In genomic region chr4:144957186-144957585, GRCm38 (mm10) we compare ENCODE assay signal across 12 mouse cellular contexts.
DNase-seq lines count a peak whose midpoint lies in the region; ATAC-seq and TF ChIP-seq lines count a peak whose summit lies in the region.
"Had no signal": no experiment of that assay in that cellular context is flagged by ENCODE, and none has a peak within 500 bp of the region (broad histone marks: within the 10 kb centered on the region; RNA-seq: fewer than 3 reads in every experiment).

No protein-coding gene starts in this region.

- TF ChIP-seq EP300 in lung, postnatal 0 days (IDR thresholded peaks at IDR 0.05): no peak

- H3K9me3 ChIP-seq in kidney, embryonic 16.5 days (ENCODE audit: low read length): no peaks in the 10 kb centered on the region
- H3K9me3 ChIP-seq in lung, postnatal 0 days (ENCODE audit: low read length): no peaks in the 10 kb centered on the region
- H3K9me3 ChIP-seq in midbrain, embryonic 16.5 days (replicated peaks; ENCODE audit: control insufficient read depth, low read length, poor library complexity, severe bottlenecking): no peaks in the 10 kb centered on the region
- H3K9me3 ChIP-seq: embryonic facial prominence, embryonic 15.5 days; limb, embryonic 12.5 days had no signal

- ATAC-seq in kidney, embryonic 16.5 days (ENCODE audit: low FRiP score, low TSS enrichment): no peak
- ATAC-seq in lung, postnatal 0 days: peak; percentile 62
- ATAC-seq in midbrain, embryonic 16.5 days: no peak

- peak; percentile 64 for DNase-seq in gastrocnemius, adult 2 months
- DNase-seq in gastrocnemius, postnatal 10 days: no peak
- peak; percentile 97 for DNase-seq in adipocyte (ENCODE audit: low spot score)
- DNase-seq in lung, postnatal 0 days (ENCODE audit: low spot score): peak; percentile 73
- DNase-seq in right cerebral cortex, postnatal 36 days (ENCODE audit: low spot score in 2 of 2): no peak
- DNase-seq in cerebellum, postnatal 25 days: no peak
- DNase-seq: cerebellum, adult 18-20 months had no signal

- no peak overlapping the region for H3K4me3 ChIP-seq in gastrocnemius, adult 2 months
- H3K4me3 ChIP-seq in kidney, embryonic 16.5 days (ENCODE audit: low read length): no peak overlapping the region
- H3K4me3 ChIP-seq in lung, postnatal 0 days (ENCODE audit: low read depth, low read length): no peak overlapping the region
- H3K4me3 ChIP-seq in midbrain, embryonic 16.5 days (ENCODE audit: low read depth, low read length): no peak overlapping the region
- H3K4me3 ChIP-seq: embryonic facial prominence, embryonic 15.5 days; limb, embryonic 12.5 days had no signal

- no peak overlapping the region for H3K4me2 ChIP-seq in kidney, embryonic 16.5 days (replicated peaks; ENCODE audit: low read depth, low read length)
- H3K4me2 ChIP-seq in lung, postnatal 0 days (replicated peaks; ENCODE audit: low read depth, low read length): no peak overlapping the region
- H3K4me2 ChIP-seq in midbrain, embryonic 16.5 days (ENCODE audit: low read length): no peak overlapping the region
- H3K4me2 ChIP-seq: embryonic facial prominence, embryonic 15.5 days; heart, embryonic 11.5 days; limb, embryonic 12.5 days had no signal

- TF ChIP-seq CTCF in gastrocnemius, adult 2 months (IDR thresholded peaks at IDR 0.05): no peak
- TF ChIP-seq CTCF in lung, postnatal 0 days (IDR thresholded peaks at IDR 0.05): no peak

- WGBS in kidney, embryonic 16.5 days: 70% methylated on average over 4 of the region's 4 CpGs
- 40% methylated on average over 4 of the region's 4 CpGs for WGBS in lung, postnatal 0 days
- WGBS in midbrain, embryonic 16.5 days: 80% methylated on average over 4 of the region's 4 CpGs

- peak overlapping the region; percentile 68 for H3K27ac ChIP-seq in gastrocnemius, adult 2 months
- peak overlapping the region; percentile 68 for H3K27ac ChIP-seq in kidney, embryonic 16.5 days (ENCODE audit: low read length)
- H3K27ac ChIP-seq in lung, postnatal 0 days (ENCODE audit: low read length): peak overlapping the region; percentile 68; the same call in 1 of the 2 replicates
- H3K27ac ChIP-seq in midbrain, embryonic 16.5 days (ENCODE audit: low read length): no peak overlapping the region
- H3K27ac ChIP-seq: embryonic facial prominence, embryonic 15.5 days; limb, embryonic 12.5 days had no signal

- peaks cover 19% of the 10 kb centered on the region for H3K4me1 ChIP-seq in kidney, embryonic 16.5 days (ENCODE audit: insufficient read depth, low read length)
- peaks cover 8% of the 10 kb centered on the region; the same call in 1 of the 2 replicates for H3K4me1 ChIP-seq in lung, postnatal 0 days (ENCODE audit: insufficient read depth, low read depth, low read length)
- H3K4me1 ChIP-seq in midbrain, embryonic 16.5 days (ENCODE audit: control insufficient read depth, insufficient read depth, low read length): no peaks in the 10 kb centered on the region

- no peak overlapping the region for H3K9ac ChIP-seq in kidney, embryonic 16.5 days (replicated peaks; ENCODE audit: low read length)
- no peak overlapping the region for H3K9ac ChIP-seq in lung, postnatal 0 days (replicated peaks; ENCODE audit: low read depth)
- H3K9ac ChIP-seq in midbrain, embryonic 16.5 days (ENCODE audit: low read depth, low read length): no peak overlapping the region
- H3K9ac ChIP-seq: embryonic facial prominence, embryonic 15.5 days; limb, embryonic 12.5 days had no signal

- no peaks in the 10 kb centered on the region for H3K27me3 ChIP-seq in kidney, embryonic 16.5 days (ENCODE audit: insufficient read depth, low read length)
- H3K27me3 ChIP-seq in lung, postnatal 0 days (replicated peaks; ENCODE audit: insufficient read depth, low read length): no peaks in the 10 kb centered on the region
- H3K27me3 ChIP-seq in midbrain, embryonic 16.5 days (ENCODE audit: control insufficient read depth, insufficient read depth, low read depth, low read length): no peaks in the 10 kb centered on the region
- H3K27me3 ChIP-seq: embryonic facial prominence, embryonic 15.5 days; limb, embryonic 12.5 days had no signal

- no peaks in the 10 kb centered on the region for H3K36me3 ChIP-seq in kidney, embryonic 16.5 days (ENCODE audit: insufficient read depth, low read length)
- no peaks in the 10 kb centered on the region for H3K36me3 ChIP-seq in lung, postnatal 0 days (ENCODE audit: insufficient read depth, low read length)
- H3K36me3 ChIP-seq in midbrain, embryonic 16.5 days (ENCODE audit: control insufficient read depth, insufficient read depth, low read length): no peaks in the 10 kb centered on the region
- H3K36me3 ChIP-seq: embryonic facial prominence, embryonic 15.5 days; limb, embryonic 12.5 days had no signal

- intact Hi-C loops in gastrocnemius, adult 2 months (cut with DNase I): no loop called here

Comparison
In these comparisons a context has a peak if more than half of its experiments do, and no peak if none do; other contexts are left out.
1. DNase-seq: peak in gastrocnemius, adult 2 months (single experiment), adipocyte (single experiment) and lung, postnatal 0 days (single experiment); none in gastrocnemius, postnatal 10 days (single experiment), right cerebral cortex, postnatal 36 days (0 of 2) and cerebellum, postnatal 25 days (0 of 2).